Mouse (Mus musculus) inflammation-experienced regulatory T-cells, adult 6 months (primary cell): ENCODE data around the gene Senp3. TPM values are rescaled to one million over a fixed set of nuclear protein-coding genes. Genes with fewer than 3 reads are reported as not detected.
"Not testable (repeated sequence)": the region's sequence is repeated elsewhere in the genome, so short reads cannot be mapped to it uniquely, and the experiment has no call there.

ENCODE experiments used
- ATAC-seq: one replicate; pipeline ENCODE4 v1.8.0; 2017
- polyA plus RNA-seq, 3 experiments: library from polyadenylated mRNA; unstranded; fragments of 100-300 nt; shearing (Covaris generic); gene quantifications; one replicate each; pipeline ENCODE4 v1.2.1; 2017

Gene Senp3
- polyA plus RNA-seq, 3 experiments from 2014 or later, result 21.8 to 38.0 (median 32.0) TPM

- ATAC-seq, result no peak
These were observed 36.0 kb downstream of the Senp3 start for GRCm38 (mm10) chr11:69645860-69646259.

DNA sequence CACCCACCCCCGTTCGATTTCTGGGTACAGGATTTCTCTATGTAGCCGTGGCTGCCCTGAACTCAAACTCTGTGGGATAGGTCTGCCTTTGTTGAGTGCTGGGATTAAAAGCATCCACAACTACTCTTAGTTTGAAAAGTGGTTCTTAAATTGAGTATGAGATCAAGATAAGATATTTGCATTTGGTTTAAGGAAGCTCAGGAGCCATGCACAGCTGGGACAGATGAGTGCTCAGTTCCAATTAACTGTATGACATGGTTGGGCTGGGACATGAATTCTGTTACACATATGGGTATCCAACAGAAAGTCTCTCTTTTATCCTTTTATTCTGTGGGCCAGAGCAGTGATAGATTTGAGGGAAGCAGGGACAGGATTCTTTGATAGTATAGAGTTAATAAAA is 46.4 kb downstream of the Senp3 start:
- no peak for ATAC-seq

GRCm38 (mm10) chr11:69633128-69633866 is 48.6 kb downstream of the Senp3 start:
- peak; percentile 26 for ATAC-seq

DNA sequence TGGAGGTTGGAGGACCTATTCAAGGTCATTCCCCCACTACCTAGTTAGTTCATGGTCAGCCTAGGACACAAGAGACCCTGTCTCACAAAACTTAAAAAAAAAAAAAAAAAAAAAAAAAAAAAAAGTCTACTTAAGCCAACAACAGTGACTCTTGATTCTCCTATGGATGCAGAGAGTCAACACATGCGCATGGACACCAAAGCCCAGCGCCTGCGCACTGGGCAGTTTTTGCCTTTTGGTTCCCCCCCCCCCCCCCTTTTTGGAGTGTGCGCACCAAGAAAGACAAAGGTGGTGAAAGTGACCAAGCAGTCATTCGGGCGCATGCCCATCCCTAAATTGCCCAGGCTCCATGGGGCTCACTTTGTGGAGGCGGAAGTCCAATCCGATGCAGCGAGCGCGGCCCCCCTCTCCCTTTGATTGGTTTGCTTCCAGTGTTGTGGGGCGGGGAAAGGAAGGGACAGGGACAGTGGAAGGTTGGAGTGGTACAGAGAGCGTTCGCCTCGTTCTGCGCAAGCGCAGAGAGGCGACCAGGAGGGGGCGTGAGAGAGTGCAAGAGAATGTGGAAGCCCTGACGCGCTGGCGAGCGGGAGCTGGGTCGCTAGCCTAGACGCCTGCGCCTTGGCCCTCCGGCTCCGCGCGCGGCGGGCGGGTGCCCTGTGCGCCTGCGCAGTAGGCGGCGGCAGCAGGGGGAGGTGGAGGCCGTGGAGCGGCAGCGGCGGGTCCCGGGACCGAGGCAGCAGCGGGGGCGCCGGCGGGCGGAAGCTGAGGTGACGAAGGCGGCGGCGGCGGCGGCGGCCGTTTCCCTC is 49.4 kb downstream of the Senp3 start, which contains the start of gene Fxr2:
TSS of gene Fxr2 (plus strand) at position 707 of the 806 bp plus-strand sequence.
- peak; percentile 92 for ATAC-seq

DNA sequence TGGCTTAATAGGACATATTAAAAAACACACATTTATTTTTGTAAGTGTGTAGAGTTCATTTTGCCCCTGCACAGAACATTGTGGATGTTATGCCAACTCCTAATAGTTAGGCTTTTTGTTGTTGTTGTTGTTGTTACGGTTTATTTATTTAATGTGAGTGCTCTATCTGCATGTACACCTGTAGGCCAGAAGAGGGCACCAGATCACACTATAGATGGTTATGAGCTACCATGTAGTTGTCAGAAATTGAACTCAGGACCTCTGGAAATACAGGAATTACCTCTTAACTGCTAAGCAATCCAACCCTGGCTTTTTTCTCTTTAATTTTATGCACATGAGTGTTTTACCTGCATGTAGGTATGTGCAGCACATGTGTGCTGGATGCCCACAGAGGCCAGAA is 52.1 kb downstream of the Senp3 start:
- ATAC-seq, result no peak

GRCm38 (mm10) chr11:69628286-69628685 is 53.6 kb downstream of the Senp3 start:
- ATAC-seq, result no peak

DNA sequence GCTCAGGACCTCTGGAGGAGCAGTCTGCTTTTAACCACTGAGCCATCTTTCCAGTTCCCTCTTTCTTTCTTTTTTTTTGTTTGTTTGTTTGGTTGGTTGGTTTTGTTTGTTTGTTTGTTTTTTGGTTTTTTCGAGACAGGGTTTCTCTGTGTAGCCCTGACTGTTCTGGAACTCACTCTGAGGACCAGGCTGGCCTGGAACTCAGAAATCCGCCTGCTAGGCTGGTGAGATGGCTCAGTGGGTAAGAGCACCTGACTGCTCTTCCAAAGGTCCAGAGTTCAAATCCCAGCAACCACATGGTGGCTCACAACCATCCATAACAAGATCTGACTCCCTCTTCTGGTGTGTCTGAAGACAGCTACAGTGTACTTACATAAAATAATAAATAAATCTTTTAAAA is 57.5 kb downstream of the Senp3 start:
- ATAC-seq, result not testable (repeated sequence)

Other genes with a start within 250 kb of the Senp3 start
- gene Dnah2, start 133.0 kb downstream of the Senp3 start, polyA plus RNA-seq, result under 1 TPM in 1 of 3 experiments, not detected in 2; 0.21 TPM
- gene Efnb3, start 121.9 kb downstream of the Senp3 start, polyA plus RNA-seq, result under 1 TPM in 2 of 3 experiments, not detected in 1; 0.11 to 0.22 TPM
- 10 to 100 TPM; 22.0 to 32.2 (median 25.7) TPM for gene Wrap53, start 101.8 kb downstream of the Senp3 start, polyA plus RNA-seq
- 100 to 1,000 TPM; 193 to 355 (median 324) TPM for gene Trp53, start 101.7 kb downstream of the Senp3 start, polyA plus RNA-seq
- gene Atp1b2, start 76.1 kb downstream of the Senp3 start, polyA plus RNA-seq, result under 1 TPM in 1 of 3 experiments, not detected in 2; 0.17 TPM
- gene Shbg, start 64.2 kb downstream of the Senp3 start, polyA plus RNA-seq, result under 1 TPM in 1 of 3 experiments, not detected in 2; 0.40 TPM
- not detected for gene Sat2, start 60.1 kb downstream of the Senp3 start, polyA plus RNA-seq
- 1 to 10 TPM; 7.6 to 9.3 (median 9.1) TPM for gene Fxr2, start 49.1 kb downstream of the Senp3 start, polyA plus RNA-seq
- not detected for gene Sox15, start 26.8 kb downstream of the Senp3 start, polyA plus RNA-seq
- 10 to 100 TPM; 30.3 to 55.1 (median 52.5) TPM for gene Mpdu1, start 19.4 kb downstream of the Senp3 start, polyA plus RNA-seq
- gene Cd68, start 15.9 kb downstream of the Senp3 start, polyA plus RNA-seq, result 10 to 100 TPM in 1 of 3 experiments, 1 to 10 TPM in 2; 3.8 to 21.2 (median 4.5) TPM
- gene Eif4a1, start 9.7 kb downstream of the Senp3 start, polyA plus RNA-seq, result 100 to 1,000 TPM; 156 to 375 (median 178) TPM
- gene Tnfsf13, start 3.7 kb upstream of the Senp3 start, polyA plus RNA-seq, result not detected
- not detected for gene Tnfsf12, start 13.8 kb upstream of the Senp3 start, polyA plus RNA-seq
- not detected for gene Tnfsfm13, start 14.0 kb upstream of the Senp3 start, polyA plus RNA-seq
- 10 to 100 TPM; 27.3 to 28.4 (median 27.7) TPM for gene Polr2a, start 76.6 kb upstream of the Senp3 start, polyA plus RNA-seq
- gene Slc35g3, start 79.9 kb upstream of the Senp3 start, polyA plus RNA-seq, result not detected
- gene Zbtb4, start 83.8 kb upstream of the Senp3 start, polyA plus RNA-seq, result 10 to 100 TPM in 2 of 3 experiments, 1 to 10 TPM in 1; 4.3 to 13.9 (median 11.8) TPM
- gene Chrnb1, start 113.9 kb upstream of the Senp3 start, polyA plus RNA-seq, result 1 to 10 TPM; 1.7 to 2.5 (median 1.8) TPM
- not detected for gene Fgf11, start 119.8 kb upstream of the Senp3 start, polyA plus RNA-seq
- gene Tmem102, start 123.5 kb upstream of the Senp3 start, polyA plus RNA-seq, result not detected
- gene Gm39566, start 133.2 kb upstream of the Senp3 start, polyA plus RNA-seq, result not detected
- gene Spem2, start 136.4 kb upstream of the Senp3 start, polyA plus RNA-seq, result not detected
- gene Spem1, start 140.1 kb upstream of the Senp3 start, polyA plus RNA-seq, result not detected
- gene Nlgn2, start 155.7 kb upstream of the Senp3 start, polyA plus RNA-seq, result 1 to 10 TPM in 2 of 3 experiments, under 1 TPM in 1; 0.60 to 2.5 (median 1.2) TPM
- 100 to 1,000 TPM; 124 to 157 (median 131) TPM for gene Tmem256, start 156.4 kb upstream of the Senp3 start, polyA plus RNA-seq
- 10 to 100 TPM in 2 of 3 experiments, 1 to 10 TPM in 1; 7.3 to 20.2 (median 17.7) TPM for gene Plscr3, start 164.3 kb upstream of the Senp3 start, polyA plus RNA-seq
- under 1 TPM in 1 of 3 experiments, not detected in 2; 0.19 TPM for gene Tnk1, start 176.6 kb upstream of the Senp3 start, polyA plus RNA-seq
- not detected for gene Tmem95, start 195.9 kb upstream of the Senp3 start, polyA plus RNA-seq
- 1 to 10 TPM in 1 of 3 experiments, under 1 TPM in 2; 0.58 to 1.5 (median 0.59) TPM for gene Kctd11, start 199.3 kb upstream of the Senp3 start, polyA plus RNA-seq
- 100 to 1,000 TPM; 229 to 289 (median 266) TPM for gene Acap1, start 213.5 kb upstream of the Senp3 start, polyA plus RNA-seq
- under 1 TPM; 0.39 to 0.98 (median 0.63) TPM for gene 2810408A11Rik, start 218.9 kb upstream of the Senp3 start, polyA plus RNA-seq
- 1 to 10 TPM; 5.2 to 9.6 (median 9.0) TPM for gene Neurl4, start 219.0 kb upstream of the Senp3 start, polyA plus RNA-seq
- gene Gps2, start 231.8 kb upstream of the Senp3 start, polyA plus RNA-seq, result 100 to 1,000 TPM in 2 of 3 experiments, 10 to 100 TPM in 1; 91.9 to 128 (median 122) TPM
- gene Eif5a, start 239.9 kb upstream of the Senp3 start, polyA plus RNA-seq, result 1,000 to 10,000 TPM; 1,103 to 1,192 (median 1,160) TPM